Mouse (Mus musculus) layer of hippocampus, postnatal 10 days (tissue): Measurements from ENCODE around the gene Tagln. TPM values are rescaled to one million over a fixed set of nuclear protein-coding genes. Genes with fewer than 3 reads are reported as not detected.
A peak's percentile ranks its signal among the peaks of the same experiment; 100 is the strongest.

Experiments
- DNase-seq, 2 experiments: peaks; one replicate each; pipeline ENCODE4 v3.0.0; 2021; ENCODE audit warnings: low spot score in 2 of 2
- total RNA-seq, 2 experiments: library from RNA; stranded (reverse); gene quantifications; 2 replicates each; pipeline ENCODE4 v1.2.3; 2021

Tagln gene
- total RNA-seq, 2 experiments from 2014 or later = 12.1 TPM

GRCm38 (mm10) chr9:45946182-45946871 is 10.5 kb upstream of the Tagln start:
- no peak for DNase-seq

GRCm38 (mm10) chr9:45945721-45946120 is 9.9 kb upstream of the Tagln start:
- DNase-seq = no peak

- DNase-seq = no peak
These were observed 8.9 kb upstream of the Tagln start for GRCm38 (mm10) chr9:45944506-45945400.

- no peak for DNase-seq
These were observed 8.0 kb upstream of the Tagln start for GRCm38 (mm10) chr9:45943628-45944505.

- DNase-seq = no peak
These were observed 7.1 kb upstream of the Tagln start for GRCm38 (mm10) chr9:45942916-45943315.

GRCm38 (mm10) chr9:45942464-45942863 is 6.6 kb upstream of the Tagln start:
- no peak for DNase-seq

- DNase-seq = no peak
These were observed 5.6 kb upstream of the Tagln start for GRCm38 (mm10) chr9:45941329-45941888.

GRCm38 (mm10) chr9:45939794-45940193 is 3.9 kb upstream of the Tagln start:
- no peak for DNase-seq

- no peak for DNase-seq
These were observed 3.2 kb upstream of the Tagln start for GRCm38 (mm10) chr9:45938952-45939637.

GRCm38 (mm10) chr9:45938088-45938487 is 2.2 kb upstream of the Tagln start:
- no peak for DNase-seq

- DNase-seq = peak; percentile 67 to 70
These were observed 1.0 kb upstream of the Tagln start for GRCm38 (mm10) chr9:45936883-45937282.

- DNase-seq = peak in 1 of 2 experiments; percentile 48
These were observed 3.1 kb downstream of the Tagln start for GRCm38 (mm10) chr9:45932571-45933415.

GRCm38 (mm10) chr9:45931958-45932357 is 3.9 kb downstream of the Tagln start:
- no peak for DNase-seq

GRCm38 (mm10) chr9:45929285-45929684 is 6.6 kb downstream of the Tagln start:
- no peak for DNase-seq

GRCm38 (mm10) chr9:45919895-45920294 is 16.0 kb downstream of the Tagln start:
- no peak for DNase-seq

- DNase-seq = peak; percentile 73 to 79
These were observed 18.6 kb downstream of the Tagln start for GRCm38 (mm10) chr9:45917041-45917934.

GRCm38 (mm10) chr9:45915659-45916058 is 20.2 kb downstream of the Tagln start:
- no peak for DNase-seq

- peak; percentile 64 for DNase-seq
These were observed 24.2 kb downstream of the Tagln start for GRCm38 (mm10) chr9:45911673-45912072.
